Mouse (Mus musculus) MEL (cell line): ENCODE measurements around the gene Cfap46. TPM values are rescaled to one million over a fixed set of nuclear protein-coding genes. Genes with fewer than 3 reads are reported as not detected.

ENCODE experiments used
- DNase-seq: peaks from one replicate; pipeline ENCODE4 v3.0.0; 2011; ENCODE audit warnings: low read depth, low spot score
- H3K27ac ChIP-seq: 2 replicates; pipeline ENCODE4 v1.5.1; 2012; ENCODE audit warnings: low read depth, mild to moderate bottlenecking, control low read depth, low read length, moderate library complexity; ENCODE audit not compliant: control insufficient read depth
- H3K27me3 ChIP-seq, 2 experiments: fragments of 150-350 bp in 1 of 2; sonication (generic) in 1 of 2; 2 replicates each; pipeline ENCODE4 v1.6.1; 2012; ENCODE audit warnings: low read length in 2 of 2, mild to moderate bottlenecking in 2 of 2, improper control_type of control experiment in 1 of 2, moderate library complexity in 1 of 2; ENCODE audit not compliant: insufficient read depth in 2 of 2, control insufficient read depth in 1 of 2
- H3K36me3 ChIP-seq, 2 experiments: 2 replicates each; pipeline ENCODE4 v1.6.1; 2012 to 2014; ENCODE audit warnings: low read length in 2 of 2, improper control_type of control experiment in 1 of 2, inconsistent platforms in 1 of 2, mild to moderate bottlenecking in 1 of 2; ENCODE audit not compliant: insufficient read depth in 2 of 2, control insufficient read depth in 1 of 2
- H3K4me1 ChIP-seq, 2 experiments: fragments of 150-350 bp in 1 of 2; sonication (generic) in 1 of 2; 2 replicates each; pipeline ENCODE4 v1.6.1; 2012; ENCODE audit warnings: low read length in 2 of 2, improper control_type of control experiment in 1 of 2, mild to moderate bottlenecking in 1 of 2; ENCODE audit not compliant: insufficient read depth in 2 of 2, control insufficient read depth in 1 of 2
- H3K4me3 ChIP-seq, 2 experiments: fragments of 150-350 bp in 1 of 2; sonication (generic) in 1 of 2; 2 replicates each; pipeline ENCODE4 v1.5.1; 2012; ENCODE audit warnings: low read depth in 2 of 2, low read length in 2 of 2, mild to moderate bottlenecking in 2 of 2, moderate library complexity in 2 of 2, control low read depth in 1 of 2, improper control_type of control experiment in 1 of 2; ENCODE audit not compliant: control insufficient read depth in 1 of 2, insufficient read depth in 1 of 2
- H3K79me2 ChIP-seq: 2 replicates; pipeline ENCODE4 v1.6.1; 2012; ENCODE audit warnings: mild to moderate bottlenecking, low read length, moderate library complexity; ENCODE audit not compliant: control insufficient read depth, poor library complexity, insufficient read depth
- H3K9ac ChIP-seq: 2 replicates; pipeline ENCODE4 v1.6.1; 2012; ENCODE audit warnings: low read depth, mild to moderate bottlenecking, control low read depth, low read length, moderate library complexity; ENCODE audit not compliant: control insufficient read depth, poor library complexity, severe bottlenecking
- H3K9me3 ChIP-seq: fragments of 150-350 bp; sonication (generic); replicated peaks from 2 replicates; pipeline ENCODE4 v1.6.1; 2012; ENCODE audit warnings: mild to moderate bottlenecking, low read length, improper control_type of control experiment, moderate library complexity; ENCODE audit not compliant: insufficient read depth
- CHD1 ChIP-seq: IDR thresholded peaks from 2 replicates; pipeline ENCODE4 v1.6.1; 2012; ENCODE audit warnings: low read depth, mild to moderate bottlenecking, inconsistent platforms, low read length, improper control_type of control experiment
- CHD2 ChIP-seq: IDR thresholded peaks from 2 replicates; pipeline ENCODE4 v1.6.1; 2011; ENCODE audit warnings: low read length, improper control_type of control experiment
- CTCF ChIP-seq, 3 experiments: IDR thresholded peaks in 2 of 3; conservative IDR thresholded peaks in 1 of 3; 2 replicates each; pipeline ENCODE4 v1.5.1; 2011 to 2012; ENCODE audit warnings: low read length in 3 of 3, low read depth in 2 of 3, mild to moderate bottlenecking in 2 of 3, improper control_type of control experiment in 1 of 3, inconsistent platforms in 1 of 3, mixed read lengths in 1 of 3, moderate library complexity in 1 of 3; ENCODE audit not compliant: control insufficient read depth in 1 of 3, insufficient read depth in 1 of 3, poor library complexity in 1 of 3, severe bottlenecking in 1 of 3
- EP300 ChIP-seq, 2 experiments: IDR thresholded peaks; 2 replicates each; pipeline ENCODE4 v1.6.1; 2011; ENCODE audit warnings: improper control_type of control experiment in 2 of 2, low read length in 2 of 2, low read depth in 1 of 2, mild to moderate bottlenecking in 1 of 2
- ETS1 ChIP-seq: IDR thresholded peaks from 2 replicates; pipeline ENCODE4 v1.6.1; 2012; ENCODE audit warnings: low read depth, mild to moderate bottlenecking, inconsistent platforms, low read length, improper control_type of control experiment, moderate library complexity
- GABPA ChIP-seq: IDR thresholded peaks from 2 replicates; pipeline ENCODE4 v1.6.1; 2012; ENCODE audit warnings: low read depth, mild to moderate bottlenecking, inconsistent platforms, low read length, improper control_type of control experiment, moderate library complexity
- JUND ChIP-seq: IDR thresholded peaks from 2 replicates; pipeline ENCODE4 v1.6.1; 2011; ENCODE audit warnings: low read depth, mild to moderate bottlenecking, improper control_type of control experiment, low read length
- MAZ ChIP-seq: IDR thresholded peaks from 2 replicates; pipeline ENCODE4 v1.6.1; 2012; ENCODE audit warnings: low read depth, mild to moderate bottlenecking, inconsistent platforms, low read length, improper control_type of control experiment
- MEF2A ChIP-seq: IDR thresholded peaks from 2 replicates; pipeline ENCODE4 v1.6.1; 2014; ENCODE audit warnings: low read depth, mild to moderate bottlenecking, inconsistent platforms, low read length, improper control_type of control experiment; ENCODE audit not compliant: poor library complexity, insufficient replicate concordance, severe bottlenecking; ENCODE audit errors: extremely low read depth
- MXI1 ChIP-seq: IDR thresholded peaks from 2 replicates; pipeline ENCODE4 v1.6.1; 2011; ENCODE audit warnings: mild to moderate bottlenecking, low read depth, low read length, improper control_type of control experiment
- MYC ChIP-seq: IDR thresholded peaks from 2 replicates; pipeline ENCODE4 v1.6.1; 2011; ENCODE audit warnings: low read depth, mild to moderate bottlenecking, low read length, improper control_type of control experiment, moderate library complexity
- NELFE ChIP-seq: IDR thresholded peaks from 2 replicates; pipeline ENCODE4 v1.6.1; 2011; ENCODE audit warnings: low read depth, low read length, improper control_type of control experiment
- POLR2A ChIP-seq, 2 experiments: IDR thresholded peaks; 2 replicates each; pipeline ENCODE4 v1.6.1; 2011 to 2012; ENCODE audit warnings: low read length in 2 of 2, mild to moderate bottlenecking in 2 of 2, control low read depth in 1 of 2, improper control_type of control experiment in 1 of 2, low read depth in 1 of 2, moderate library complexity in 1 of 2; ENCODE audit not compliant: control insufficient read depth in 1 of 2, insufficient read depth in 1 of 2, poor library complexity in 1 of 2
- RAD21 ChIP-seq: IDR thresholded peaks from 2 replicates; pipeline ENCODE4 v1.6.1; 2011; ENCODE audit warnings: mild to moderate bottlenecking, low read depth, low read length, improper control_type of control experiment
- RCOR1 ChIP-seq: IDR thresholded peaks from 2 replicates; pipeline ENCODE4 v1.6.1; 2012; ENCODE audit warnings: low read depth, mild to moderate bottlenecking, inconsistent platforms, low read length, improper control_type of control experiment
- SIN3A ChIP-seq: IDR thresholded peaks from 2 replicates; pipeline ENCODE4 v1.6.1; 2012; ENCODE audit warnings: low read length, improper control_type of control experiment, inconsistent platforms
- TAL1 ChIP-seq: IDR thresholded peaks from 2 replicates; pipeline ENCODE4 v1.6.1; 2012; ENCODE audit warnings: mild to moderate bottlenecking, inconsistent platforms, low read length, moderate library complexity, mixed read lengths
- UBTF ChIP-seq: IDR thresholded peaks from 2 replicates; pipeline ENCODE4 v1.6.1; 2012; ENCODE audit warnings: low read depth, mild to moderate bottlenecking, inconsistent platforms, low read length, improper control_type of control experiment, moderate library complexity, borderline replicate concordance; ENCODE audit not compliant: insufficient read depth
- USF1 ChIP-seq: IDR thresholded peaks from 2 replicates; pipeline ENCODE4 v1.6.1; 2014; ENCODE audit warnings: low read depth, mild to moderate bottlenecking, inconsistent platforms, low read length, improper control_type of control experiment, moderate library complexity
- ZKSCAN1 ChIP-seq: IDR thresholded peaks from 2 replicates; pipeline ENCODE4 v1.6.1; 2012; ENCODE audit warnings: low read depth, mild to moderate bottlenecking, inconsistent platforms, low read length, improper control_type of control experiment, moderate library complexity
- ZMIZ1 ChIP-seq: IDR thresholded peaks from 2 replicates; pipeline ENCODE4 v1.6.1; 2012; ENCODE audit warnings: low read depth, mild to moderate bottlenecking, inconsistent platforms, low read length, improper control_type of control experiment, moderate library complexity
- polyA plus RNA-seq, 2 experiments: library from polyadenylated mRNA; stranded (reverse) in 1 of 2; unstranded in 1 of 2; fragments of >175 nt in 1 of 2; fragments of >200 nt in 1 of 2; gene quantifications; 2 replicates each; pipeline versions ENCODE4 v1.2.1 to v1.2.4; 2012; ENCODE audit warnings: low replicate concordance in 2 of 2, low read depth in 1 of 2; ENCODE audit not compliant: insufficient read length in 2 of 2, insufficient read depth in 1 of 2, missing spikeins in 1 of 2
- total RNA-seq: library from RNA; depleted of rRNA; stranded (reverse); fragments of 300-350 nt; gene quantifications from 2 replicates; pipeline ENCODE4 v1.2.3, GENCODE M21; 2012

Cfap46 gene
- total and polyA plus RNA-seq, 3 experiments: 0.03 to 0.04 TPM; not detected in 1

GRCm38 (mm10) chr7:139721196-139721595 lies 37.6 kb upstream of the Cfap46 start:
- H3K9me3 ChIP-seq: no peaks in the 10 kb centered on the region
- no peaks in the 10 kb centered on the region for H3K27me3 ChIP-seq
- H3K79me2 ChIP-seq: no peaks in the 10 kb centered on the region
- H3K4me3 ChIP-seq: no peak overlapping the region
- no peak for TF ChIP-seq TAL1
- TF ChIP-seq MAZ: no peak
- no peak for TF ChIP-seq SIN3A
- TF ChIP-seq MYC: no peak
- TF ChIP-seq CHD1: no peak
- TF ChIP-seq ZMIZ1: no peak
- TF ChIP-seq MXI1: no peak
- TF ChIP-seq RAD21: no peak
- no peak for TF ChIP-seq EP300 (IDR thresholded peaks at IDR 0.05; ENCODE audit: low read depth in 1 of 2, low read length in 2 of 2)
- no peak for TF ChIP-seq USF1
- TF ChIP-seq JUND: no peak
- TF ChIP-seq RCOR1: no peak
- TF ChIP-seq CTCF (IDR thresholded peaks at IDR 0.05 in 2 of 3, conservative IDR thresholded peaks at IDR 0.05 in 1 of 3; ENCODE audit: control insufficient read depth in 1 of 3, insufficient read depth in 1 of 3, low read depth in 2 of 3, low read length in 3 of 3, poor library complexity in 1 of 3, severe bottlenecking in 1 of 3): no peak
- TF ChIP-seq NELFE: no peak
- no peak for TF ChIP-seq UBTF
- TF ChIP-seq GABPA: no peak
- no peak for TF ChIP-seq ETS1
- no peak overlapping the region for H3K27ac ChIP-seq
- no peaks in the 10 kb centered on the region for H3K36me3 ChIP-seq
- no peak overlapping the region for H3K9ac ChIP-seq
- H3K4me1 ChIP-seq: no peaks in the 10 kb centered on the region
- DNase-seq: no peak

- DNase-seq: no peak
- H3K9ac ChIP-seq: no peak overlapping the region
- H3K27ac ChIP-seq: no peak overlapping the region
- no peaks in the 10 kb centered on the region for H3K79me2 ChIP-seq
- H3K9me3 ChIP-seq: no peaks in the 10 kb centered on the region
- no peak for TF ChIP-seq CHD2
- no peak for TF ChIP-seq TAL1
- TF ChIP-seq ZKSCAN1: no peak
- TF ChIP-seq ETS1: no peak
- TF ChIP-seq MEF2A: no peak
- TF ChIP-seq MYC: no peak
- no peak for TF ChIP-seq NELFE
- no peak for TF ChIP-seq POLR2A (IDR thresholded peaks at IDR 0.05; ENCODE audit: control insufficient read depth in 1 of 2, insufficient read depth in 1 of 2, low read depth in 1 of 2, low read length in 2 of 2, poor library complexity in 1 of 2)
- no peak for TF ChIP-seq SIN3A
- TF ChIP-seq RCOR1: no peak
- TF ChIP-seq, all 39 proteins: peak for 0
- Histone ChIP-seq H3K4me3 (no peak overlapping the region), H3K4me1 (no peaks in the 10 kb centered on the region), H3K36me3 (no peaks in the 10 kb centered on the region), H3K27me3 (no peaks in the 10 kb centered on the region)
Measured at GRCm38 (mm10) chr7:139717781-139718180, 34.2 kb upstream of the Cfap46 start.
